Mouse (Mus musculus): ENCODE measurements at regions not wholly inside any gene's neighbourhood (a gene's known extent, or its start where the extent isn't known, plus 50 kb on each side); places are given as distances from the start of the nearest gene placed in this dataset.

GRCm38 (mm10) chr4:5437076-5437475 is 643.9 kb upstream of the Impad1 start:
- intact Hi-C loops (cut with DNase I), result no loop called here
- DNase-seq (ENCODE audit: low spot score in 2 of 2), result no peak
